Mouse (Mus musculus) CD4-positive, CD25-positive, alpha-beta regulatory T cell, adult 4 months (primary cell): ENCODE measurements at regions not wholly inside any gene's neighbourhood (a gene's known extent, or its start where the extent isn't known, plus 50 kb on each side); places are given as distances from the start of the nearest gene placed in this dataset.

ENCODE experiments used
- ATAC-seq: one replicate; pipeline ENCODE4 v1.8.0; 2017

- no peak for ATAC-seq
These were observed 763.5 kb upstream of the Car8 start for GRCm38 (mm10) chr4:9002380-9002779.

GRCm38 (mm10) chr4:8998606-8999005, 759.8 kb upstream of the Car8 start:
- no peak for ATAC-seq

GRCm38 (mm10) chr4:8992171-8992570, 753.3 kb upstream of the Car8 start:
- ATAC-seq = no peak

GRCm38 (mm10) chr4:8990551-8990950, 751.7 kb upstream of the Car8 start:
- ATAC-seq = no peak

- no peak for ATAC-seq
These were observed 750.8 kb upstream of the Car8 start for GRCm38 (mm10) chr4:8989614-8990013.

- no peak for ATAC-seq
These were observed 750.3 kb upstream of the Car8 start for GRCm38 (mm10) chr4:8989110-8989509.

- peak; percentile 58 for ATAC-seq
These were observed 749.5 kb upstream of the Car8 start for GRCm38 (mm10) chr4:8988345-8988733.

- peak; percentile 32 for ATAC-seq
These were observed 748.9 kb upstream of the Car8 start for GRCm38 (mm10) chr4:8987544-8988344.

- ATAC-seq = no peak
These were observed 747.7 kb upstream of the Car8 start for GRCm38 (mm10) chr4:8986394-8987091.

GRCm38 (mm10) chr4:8984059-8984606, 745.3 kb upstream of the Car8 start:
- no peak for ATAC-seq

- ATAC-seq = no peak
These were observed 740.1 kb upstream of the Car8 start for GRCm38 (mm10) chr4:8978949-8979348.

GRCm38 (mm10) chr4:8969951-8970455, 731.2 kb upstream of the Car8 start:
- ATAC-seq = no peak

- no peak for ATAC-seq
These were observed 729.9 kb upstream of the Car8 start for GRCm38 (mm10) chr4:8968741-8969140.

- ATAC-seq = no peak
These were observed 729.1 kb upstream of the Car8 start for GRCm38 (mm10) chr4:8967986-8968385.

GRCm38 (mm10) chr4:8965563-8965962, 726.7 kb upstream of the Car8 start:
- ATAC-seq = no peak

- ATAC-seq = no peak
These were observed 724.2 kb upstream of the Car8 start for GRCm38 (mm10) chr4:8962959-8963572.

- ATAC-seq = no peak
These were observed 723.0 kb upstream of the Car8 start for GRCm38 (mm10) chr4:8961851-8962250.

GRCm38 (mm10) chr4:8957771-8958170, 718.9 kb upstream of the Car8 start:
- no peak for ATAC-seq

- ATAC-seq = no peak
These were observed 718.1 kb upstream of the Car8 start for GRCm38 (mm10) chr4:8957023-8957343.

- ATAC-seq = no peak
These were observed 717.6 kb upstream of the Car8 start for GRCm38 (mm10) chr4:8956312-8957022.

GRCm38 (mm10) chr4:8955306-8955705, 716.5 kb upstream of the Car8 start:
- ATAC-seq = no peak

- ATAC-seq = no peak
These were observed 715.6 kb upstream of the Car8 start for GRCm38 (mm10) chr4:8954356-8954914.
